Mouse (Mus musculus) embryonic facial prominence, embryonic 14.5 days (tissue): ENCODE data around the gene Brd3. TPM values are rescaled to one million over a fixed set of nuclear protein-coding genes. Genes with fewer than 3 reads are reported as not detected.

Experiments
- ATAC-seq: fragments of 200-750 bp; cut with Nextera tagmentation; 2 replicates; pipeline ENCODE4 v1.8.0; 2017; ENCODE audit warnings: low read depth, moderate number of reproducible peaks, moderate TSS enrichment
- DNase-seq: peaks from one replicate; pipeline ENCODE4 v3.0.0-alpha.2; 2015; ENCODE audit warnings: low spot score
- H3K27ac ChIP-seq: fragments of 300-500 bp; sonication (generic); replicated peaks from 2 replicates; pipeline ENCODE4 v1.5.1; 2014; ENCODE audit warnings: low read depth, mild to moderate bottlenecking, low read length, moderate library complexity
- H3K27me3 ChIP-seq: fragments of 300-500 bp; sonication (generic); replicated peaks from 2 replicates; pipeline ENCODE4 v1.6.1; 2014; ENCODE audit warnings: low read length; ENCODE audit not compliant: control insufficient read depth, insufficient read depth
- H3K36me3 ChIP-seq: fragments of 300-500 bp; sonication (generic); 2 replicates; pipeline ENCODE4 v1.6.1; 2014; ENCODE audit warnings: low read length, mixed read lengths; ENCODE audit not compliant: control insufficient read depth, insufficient read depth
- H3K4me1 ChIP-seq: fragments of 300-500 bp; sonication (generic); 2 replicates; pipeline ENCODE4 v1.6.1; 2014; ENCODE audit warnings: antibody characterized with exemption, low read length; ENCODE audit not compliant: control insufficient read depth, insufficient read depth
- H3K4me2 ChIP-seq: fragments of 300-500 bp; sonication (generic); 2 replicates; pipeline ENCODE4 v1.6.1; 2014; ENCODE audit warnings: low read depth, mild to moderate bottlenecking, low read length, moderate library complexity, mixed read lengths
- H3K4me3 ChIP-seq: fragments of 300-500 bp; sonication (generic); 2 replicates; pipeline ENCODE4 v1.5.1; 2014; ENCODE audit warnings: low read depth, mild to moderate bottlenecking, low read length
- H3K9ac ChIP-seq: fragments of 300-500 bp; sonication (generic); 2 replicates; pipeline ENCODE4 v1.6.1; 2014; ENCODE audit warnings: low read depth, mild to moderate bottlenecking, low read length, moderate library complexity, mixed read lengths
- H3K9me3 ChIP-seq: fragments of 300-500 bp; sonication (generic); 2 replicates; pipeline ENCODE4 v1.6.1; 2016; ENCODE audit warnings: low read length; ENCODE audit not compliant: control insufficient read depth
- WGBS: fragments of 180-500 bp; shearing (Covaris S2); extraction: QIAGEN DNeasy Blood & Tissue Kit; methylation state at CpG from one replicate; pipeline ENCODE4 v1.1.7; 2014; 5-methylcytosine and 5-hydroxymethylcytosine counted together
- microRNA-seq: library from miRNA; unstranded; fragments of <30 nt; microRNA quantifications from one replicate; pipeline ENCODE4, GENCODE M21; 2016; ENCODE audit warnings: borderline number of aligned reads
- polyA plus RNA-seq: library from polyadenylated mRNA; unstranded; fragments of >200 nt; fragmentation: Nextera tagmentation; extraction: Ambion mirVana; gene quantifications from 2 replicates; pipeline ENCODE4 v1.2.1, GENCODE M21; 2014

The Brd3 gene
- polyA plus RNA-seq, 1 experiment from 2014 or later, result 131 TPM

- no peak for ATAC-seq
- peaks cover 11% of the 10 kb centered on the region; the same call in 1 of the 2 replicates for H3K9me3 ChIP-seq
- H3K36me3 ChIP-seq, result no peaks in the 10 kb centered on the region
- DNase-seq, result no peak
- no peak overlapping the region for H3K4me3 ChIP-seq
- 88% methylated on average over 2 of the region's 2 CpGs for WGBS
- peaks cover 9% of the 10 kb centered on the region for H3K4me1 ChIP-seq
- no peak overlapping the region for H3K27ac ChIP-seq
- H3K4me2 ChIP-seq, result no peak overlapping the region
- H3K9ac ChIP-seq, result no peak overlapping the region
- H3K27me3 ChIP-seq, result no peaks in the 10 kb centered on the region
Measured at GRCm38 (mm10) chr2:27400083-27400482, 107.4 kb downstream of the Brd3 start.

- DNase-seq (no peak), ATAC-seq (no peak)
- Histone ChIP-seq H3K9ac (0 out of 2 replicates have a peak overlapping the region, but pooled peaks have one; percentile 30), H3K4me2 (no peak overlapping the region), H3K27me3 (no peaks in the 10 kb centered on the region), H3K27ac (no peak overlapping the region), H3K36me3 (no peaks in the 10 kb centered on the region), H3K9me3 (peaks cover 11% of the 10 kb centered on the region; the same call in 1 of the 2 replicates), H3K4me3 (no peak overlapping the region), H3K4me1 (peaks cover 5% of the 10 kb centered on the region; the same call in 1 of the 2 replicates)
- WGBS, result 58% methylated on average over 17 of the region's 17 CpGs
Measured at GRCm38 (mm10) chr2:27396656-27397440, 110.6 kb downstream of the Brd3 start.

Small RNA genes lying within 50 kb of the gene (microRNA-seq; reads per million reads assigned to microRNA genes)
- not detected for gene Gm24049
- not detected for gene Mir7578

Other genes with a start within 250 kb of the Brd3 start
- 5.7 and 7.1 TPM in 2 replicates for gene Vav2, start 80.6 kb downstream of the Brd3 start, polyA plus RNA-seq
- gene Brd3os, start 65.3 kb downstream of the Brd3 start, polyA plus RNA-seq, result 13.0 and 15.5 TPM in 2 replicates
- gene Wdr5, start 7.5 kb upstream of the Brd3 start, polyA plus RNA-seq, result 50.1 and 54.1 TPM in 2 replicates
- 11.3 and 11.5 TPM in 2 replicates for gene Rxra, start 168.8 kb upstream of the Brd3 start, polyA plus RNA-seq